Mouse (Mus musculus) heart, postnatal 0 days (tissue): ENCODE data around the gene Ext2.

Experiments used
- CTCF ChIP-seq: IDR thresholded peaks from 2 replicates; pipeline ENCODE4 v1.5.1; 2016; ENCODE audit warnings: antibody characterized with exemption, control low read depth, low read depth
- EP300 ChIP-seq: IDR thresholded peaks from 2 replicates; pipeline ENCODE4 v1.6.1; 2016; ENCODE audit warnings: antibody characterized with exemption, low read depth

- no peak for TF ChIP-seq EP300
- TF ChIP-seq CTCF = no peak
These were observed 68.0 kb downstream of the Ext2 start for GRCm38 (mm10) chr2:93754366-93754765.
